Mouse (Mus musculus): ENCODE results near the gene Psmb5. TPM values are rescaled to one million over a fixed set of nuclear protein-coding genes. Genes with fewer than 3 reads are reported as not detected.

Psmb5 gene
- total RNA-seq, 1 experiment = 202 TPM

DNA sequence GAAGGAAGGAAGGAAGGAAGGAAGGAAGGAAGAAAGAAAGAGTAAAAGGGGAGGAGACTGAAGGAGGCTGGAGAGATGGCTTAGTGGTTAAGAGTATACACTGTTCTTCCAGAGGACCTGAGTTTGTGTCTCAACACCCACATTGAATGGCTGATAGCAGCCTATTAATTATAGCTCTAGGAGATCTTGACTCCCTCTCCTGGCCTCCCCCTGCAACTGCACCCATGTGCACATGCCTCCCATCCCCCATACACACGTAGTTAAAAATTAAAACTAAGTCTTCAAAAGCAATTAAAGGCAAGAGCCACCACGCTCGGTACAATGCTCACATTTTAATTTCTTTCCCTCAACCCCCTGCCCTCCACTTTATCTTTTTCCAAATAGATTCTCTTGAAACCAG lies 23.8 kb downstream of the Psmb5 start:
- no peak for DNase-seq (ENCODE audit: low read depth, low spot score)
- Histone ChIP-seq H3K4me3 (ENCODE audit: insufficient read depth in 1 of 2, low read depth in 1 of 2, low read length in 2 of 2, poor library complexity in 1 of 2, severe bottlenecking in 1 of 2) (no peak overlapping the region), H3K36me3 (ENCODE audit: control insufficient read depth, insufficient read depth, low read length, poor library complexity, severe bottlenecking) (no peaks in the 10 kb centered on the region), H3K4me1 (ENCODE audit: control insufficient read depth in 2 of 2, insufficient read depth in 2 of 2, low read length in 2 of 2, poor library complexity in 1 of 2) (peaks cover 0 to 13% of the 10 kb centered on the region in 2 experiments; a peak in 2 of 4 replicates), H3K27ac (ENCODE audit: insufficient read depth, low read depth, low read length, poor library complexity, severe bottlenecking) (no peak overlapping the region), H3K9ac (ENCODE audit: insufficient read depth, low read depth, low read length, poor library complexity, severe bottlenecking) (no peak overlapping the region), H3K9me3 (ENCODE audit: control insufficient read depth, insufficient read depth, low read depth, low read length) (no peaks in the 10 kb centered on the region)
- TF ChIP-seq MAFK (IDR thresholded peaks at IDR 0.05; ENCODE audit: insufficient read depth, low read depth, low read length) (no peak), CHD2 (IDR thresholded peaks at IDR 0.05; ENCODE audit: low read depth, low read length) (0 out of 2 replicates have a peak, but pooled peaks have one; percentile 49)
- in situ Hi-C loops (cut with MboI; ENCODE audit: low sequenced_read_pairs in 2 of 2, unreplicated experiment in 2 of 2) = no loop called here

DNA sequence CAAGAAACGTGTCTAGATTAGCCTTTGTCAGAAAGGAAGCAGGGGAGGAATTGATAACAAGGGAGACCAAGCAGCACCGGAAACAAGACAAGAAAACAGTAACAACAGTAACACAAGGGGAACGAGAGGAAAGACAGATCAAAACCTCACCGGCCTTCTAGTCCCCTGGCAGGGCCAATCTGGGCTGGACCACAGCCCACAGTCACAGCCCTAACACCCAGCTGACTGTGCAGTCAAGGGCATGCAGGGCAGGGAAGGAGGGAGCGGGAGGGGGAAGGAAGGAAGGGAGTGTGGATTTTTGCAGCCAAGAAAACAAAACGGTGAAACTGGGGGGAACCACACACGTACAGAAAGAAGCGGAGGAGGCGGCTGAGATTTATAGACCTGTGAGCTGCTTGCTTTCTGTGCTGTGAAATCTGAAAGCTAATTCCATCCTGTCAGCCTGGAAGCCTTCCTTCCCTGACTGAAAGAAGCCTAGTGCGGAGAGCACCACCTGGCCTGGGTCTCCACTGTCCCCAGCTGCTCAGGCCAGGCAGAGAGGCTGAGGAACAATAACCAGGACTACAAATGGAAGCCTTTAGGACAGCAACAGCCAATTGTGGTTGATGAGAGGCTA lies 25.4 kb downstream of the Psmb5 start:
- TF ChIP-seq ZC3H11A (IDR thresholded peaks at IDR 0.05; ENCODE audit: borderline replicate concordance, low read depth, low read length) = no peak
- TF ChIP-seq CHD2 (IDR thresholded peaks at IDR 0.05; ENCODE audit: low read depth, low read length) = no peak
- TF ChIP-seq ZNF384 (IDR thresholded peaks at IDR 0.05; ENCODE audit: low read depth, low read length) = no peak
- no peak for TF ChIP-seq HCFC1 (IDR thresholded peaks at IDR 0.05; ENCODE audit: borderline replicate concordance, insufficient read depth, low read length)
- TF ChIP-seq MAFK (IDR thresholded peaks at IDR 0.05; ENCODE audit: insufficient read depth, low read depth, low read length) = no peak
- peaks cover 0 to 15% of the 10 kb centered on the region in 2 experiments; a peak in 2 of 4 replicates for H3K4me1 ChIP-seq (ENCODE audit: control insufficient read depth in 2 of 2, insufficient read depth in 2 of 2, low read length in 2 of 2, poor library complexity in 1 of 2)
- no peak overlapping the region for H3K27ac ChIP-seq (ENCODE audit: insufficient read depth, low read depth, low read length, poor library complexity, severe bottlenecking)
- in situ Hi-C loops (cut with MboI; ENCODE audit: low sequenced_read_pairs in 2 of 2, unreplicated experiment in 2 of 2) = no loop called here
- no peaks in the 10 kb centered on the region for H3K9me3 ChIP-seq (ENCODE audit: control insufficient read depth, insufficient read depth, low read depth, low read length)
- H3K9ac ChIP-seq (ENCODE audit: insufficient read depth, low read depth, low read length, poor library complexity, severe bottlenecking) = no peak overlapping the region
- H3K4me3 ChIP-seq (ENCODE audit: insufficient read depth in 1 of 2, low read depth in 1 of 2, low read length in 2 of 2, poor library complexity in 1 of 2, severe bottlenecking in 1 of 2) = no peak overlapping the region
- no peaks in the 10 kb centered on the region for H3K36me3 ChIP-seq (ENCODE audit: control insufficient read depth, insufficient read depth, low read length, poor library complexity, severe bottlenecking)
- no peak for DNase-seq (ENCODE audit: low read depth, low spot score)

DNA sequence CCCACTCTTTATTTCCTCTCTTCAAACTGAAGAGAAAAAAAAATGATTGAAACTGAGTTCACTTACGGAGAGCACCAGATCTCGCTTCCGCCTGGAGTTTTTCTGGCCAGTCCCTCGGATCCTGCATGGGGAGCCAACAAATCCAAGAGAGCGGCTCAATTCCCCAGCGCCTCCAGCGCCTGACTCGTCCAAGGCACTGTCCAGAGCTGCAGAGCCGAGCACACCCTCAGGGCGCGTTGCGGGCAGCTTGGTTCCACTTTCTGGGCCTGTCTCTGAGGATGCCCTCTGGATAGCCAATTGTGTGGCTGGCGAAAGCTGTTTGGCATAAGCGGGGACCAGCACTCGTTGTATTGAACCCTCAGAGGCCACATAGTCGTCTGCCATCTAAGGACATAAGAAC lies 26.8 kb downstream of the Psmb5 start:
- no peak overlapping the region for H3K9ac ChIP-seq (ENCODE audit: insufficient read depth, low read depth, low read length, poor library complexity, severe bottlenecking)
- peaks cover 0 to 15% of the 10 kb centered on the region in 2 experiments; a peak in 2 of 4 replicates for H3K4me1 ChIP-seq (ENCODE audit: control insufficient read depth in 2 of 2, insufficient read depth in 2 of 2, low read length in 2 of 2, poor library complexity in 1 of 2)
- H3K9me3 ChIP-seq (ENCODE audit: control insufficient read depth, insufficient read depth, low read depth, low read length) = no peaks in the 10 kb centered on the region
- no peaks in the 10 kb centered on the region for H3K36me3 ChIP-seq (ENCODE audit: control insufficient read depth, insufficient read depth, low read length, poor library complexity, severe bottlenecking)
- in situ Hi-C loops (cut with MboI; ENCODE audit: low sequenced_read_pairs in 2 of 2, unreplicated experiment in 2 of 2) = no loop called here
- no peak overlapping the region for H3K27ac ChIP-seq (ENCODE audit: insufficient read depth, low read depth, low read length, poor library complexity, severe bottlenecking)
- TF ChIP-seq ZNF384 (IDR thresholded peaks at IDR 0.05; ENCODE audit: low read depth, low read length) = no peak
- no peak for TF ChIP-seq HCFC1 (IDR thresholded peaks at IDR 0.05; ENCODE audit: borderline replicate concordance, insufficient read depth, low read length)
- TF ChIP-seq ZC3H11A (IDR thresholded peaks at IDR 0.05; ENCODE audit: borderline replicate concordance, low read depth, low read length) = no peak
- TF ChIP-seq CHD2 (IDR thresholded peaks at IDR 0.05; ENCODE audit: low read depth, low read length) = no peak
- TF ChIP-seq MAFK (IDR thresholded peaks at IDR 0.05; ENCODE audit: insufficient read depth, low read depth, low read length) = no peak
- DNase-seq (ENCODE audit: low read depth, low spot score) = no peak
- peak overlapping the region; percentile 6 to 19; a peak in 2 of 4 replicates for H3K4me3 ChIP-seq (ENCODE audit: insufficient read depth in 1 of 2, low read depth in 1 of 2, low read length in 2 of 2, poor library complexity in 1 of 2, severe bottlenecking in 1 of 2)

DNA sequence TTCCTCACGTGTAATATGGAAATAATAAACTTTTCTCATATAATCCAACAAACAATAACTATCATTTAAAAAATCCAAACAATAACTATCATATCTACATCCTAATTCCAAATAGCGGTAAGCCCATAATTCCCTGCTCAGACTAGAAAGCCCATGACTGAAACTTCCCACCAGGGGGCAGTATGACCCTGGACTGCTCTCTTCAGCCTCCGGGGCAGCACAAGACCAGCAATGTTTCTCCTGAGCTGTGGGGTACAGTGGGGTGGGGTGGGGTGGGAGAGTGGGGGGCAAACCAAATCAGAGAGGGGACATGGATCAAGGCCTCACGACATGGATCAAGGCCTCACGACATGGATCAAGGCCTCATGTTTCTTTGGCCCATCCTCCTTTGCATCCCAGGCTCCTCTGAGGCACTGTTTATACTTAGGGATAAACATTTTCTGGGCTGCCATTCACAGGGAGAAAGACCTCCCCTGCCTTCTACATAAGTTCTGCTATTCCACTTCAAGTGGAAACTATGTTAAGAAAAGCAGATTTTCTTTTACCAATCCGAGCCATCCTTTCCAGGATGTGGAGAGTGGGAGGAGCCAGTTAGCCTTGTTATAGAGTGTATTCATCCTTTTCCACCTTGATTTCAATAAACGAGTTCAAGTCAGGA lies 34.0 kb downstream of the Psmb5 start:
- H3K9me3 ChIP-seq (ENCODE audit: control insufficient read depth, insufficient read depth, low read depth, low read length) = no peaks in the 10 kb centered on the region
- DNase-seq (ENCODE audit: low read depth, low spot score) = peak; percentile 69
- H3K36me3 ChIP-seq (ENCODE audit: control insufficient read depth, insufficient read depth, low read length, poor library complexity, severe bottlenecking) = no peaks in the 10 kb centered on the region; the same call in 1 of the 2 replicates
- no peak overlapping the region for H3K9ac ChIP-seq (ENCODE audit: insufficient read depth, low read depth, low read length, poor library complexity, severe bottlenecking)
- H3K27ac ChIP-seq (ENCODE audit: insufficient read depth, low read depth, low read length, poor library complexity, severe bottlenecking) = no peak overlapping the region
- in situ Hi-C loops (cut with MboI; ENCODE audit: low sequenced_read_pairs in 2 of 2, unreplicated experiment in 2 of 2) = no loop called here
- no peak overlapping the region for H3K4me3 ChIP-seq (ENCODE audit: insufficient read depth in 1 of 2, low read depth in 1 of 2, low read length in 2 of 2, poor library complexity in 1 of 2, severe bottlenecking in 1 of 2)
- TF ChIP-seq ZNF384 (IDR thresholded peaks at IDR 0.05; ENCODE audit: low read depth, low read length) (no peak), CHD2 (IDR thresholded peaks at IDR 0.05; ENCODE audit: low read depth, low read length) (no peak), HCFC1 (IDR thresholded peaks at IDR 0.05; ENCODE audit: borderline replicate concordance, insufficient read depth, low read length) (no peak), ZC3H11A (IDR thresholded peaks at IDR 0.05; ENCODE audit: borderline replicate concordance, low read depth, low read length) (no peak), MAFK (IDR thresholded peaks at IDR 0.05; ENCODE audit: insufficient read depth, low read depth, low read length) (no peak)
- H3K4me1 ChIP-seq (ENCODE audit: control insufficient read depth in 2 of 2, insufficient read depth in 2 of 2, low read length in 2 of 2, poor library complexity in 1 of 2) = peaks cover 0 to 13% of the 10 kb centered on the region in 2 experiments; a peak in 2 of 4 replicates

Measured in ES-E14 (cell line).